Mouse (Mus musculus) ES-Bruce4 (cell line): ENCODE measurements at regions not wholly inside any gene's neighbourhood (a gene's known extent, or its start where the extent isn't known, plus 50 kb on each side); places are given as distances from the start of the nearest gene placed in this dataset.

Experiments
- CTCF ChIP-seq: IDR thresholded peaks from one replicate; pipeline ENCODE4 v1.8.1; 2011; ENCODE audit warnings: low read depth, low read length
- EP300 ChIP-seq: IDR thresholded peaks from 2 replicates; pipeline ENCODE4 v1.6.1; 2011; ENCODE audit warnings: low read depth, low read length; ENCODE audit not compliant: insufficient read depth
- POLR2A ChIP-seq: IDR thresholded peaks from one replicate; pipeline ENCODE4 v1.8.1; 2011; ENCODE audit warnings: low read length; ENCODE audit not compliant: insufficient read depth

- TF ChIP-seq CTCF (no peak), EP300 (no peak), POLR2A (no peak)
These were observed 77.5 kb upstream of the Cul1 start for GRCm38 (mm10) chr6:47375705-47376104.
